Mouse (Mus musculus): ENCODE measurements at regions not wholly inside any gene's neighbourhood (a gene's known extent, or its start where the extent isn't known, plus 50 kb on each side); places are given as distances from the start of the nearest gene placed in this dataset.

GRCm38 (mm10) chr13:107944831-107945230 lies 99.4 kb upstream of the Smim15 start:
- Histone ChIP-seq H3K4me3 (no peak overlapping the region), H3K27me3 (replicated peaks; ENCODE audit: low read depth, poor library complexity, severe bottlenecking) (0 out of 2 replicates have a peak, but pooled peaks cover 5% of the 10 kb centered on the region), H3K27ac (replicated peaks) (peak overlapping the region; percentile 63; the same call in 1 of the 2 replicates), H3K9me3 (no peaks in the 10 kb centered on the region), H3K4me1 (peaks cover 28% of the 10 kb centered on the region), H3K36me3 (replicated peaks) (no peaks in the 10 kb centered on the region)
- DNase-seq (ENCODE audit: low spot score) = no peak
- WGBS = 74% methylated on average over 10 of the region's 10 CpGs

GRCm38 (mm10) chr13:107942979-107943378 lies 101.3 kb upstream of the Smim15 start:
- WGBS = 91% methylated on average over 4 of the region's 4 CpGs
- 0 out of 2 replicates have a peak, but pooled peaks cover 5% of the 10 kb centered on the region for H3K27me3 ChIP-seq (replicated peaks; ENCODE audit: low read depth, poor library complexity, severe bottlenecking)

GRCm38 (mm10) chr13:107942297-107942962 lies 101.8 kb upstream of the Smim15 start:
- Histone ChIP-seq H3K27me3 (replicated peaks; ENCODE audit: low read depth, poor library complexity, severe bottlenecking) (0 out of 2 replicates have a peak, but pooled peaks cover 5% of the 10 kb centered on the region), H3K27ac (replicated peaks) (no peak overlapping the region), H3K4me3 (no peak overlapping the region), H3K9me3 (no peaks in the 10 kb centered on the region), H3K36me3 (replicated peaks) (no peaks in the 10 kb centered on the region), H3K4me1 (peaks cover 28% of the 10 kb centered on the region)
- peak; percentile 51 for DNase-seq (ENCODE audit: low spot score)
- 47% methylated on average over 11 of the region's 11 CpGs for WGBS

More at GRCm38 (mm10) chr13:107942979-107943378, 101.3 kb upstream of the Smim15 start:
- peaks cover 28% of the 10 kb centered on the region for H3K4me1 ChIP-seq
- no peak overlapping the region for H3K27ac ChIP-seq (replicated peaks)
- no peaks in the 10 kb centered on the region for H3K9me3 ChIP-seq
- no peak for DNase-seq (ENCODE audit: low spot score)
- no peak overlapping the region for H3K4me3 ChIP-seq
- H3K36me3 ChIP-seq (replicated peaks) = no peaks in the 10 kb centered on the region

GRCm38 (mm10) chr13:107939916-107940646 lies 104.2 kb upstream of the Smim15 start:
- Histone ChIP-seq H3K4me1 (peaks cover 18% of the 10 kb centered on the region), H3K36me3 (replicated peaks) (no peaks in the 10 kb centered on the region), H3K4me3 (no peak overlapping the region), H3K27me3 (replicated peaks; ENCODE audit: low read depth, poor library complexity, severe bottlenecking) (0 out of 2 replicates have a peak, but pooled peaks cover 5% of the 10 kb centered on the region), H3K9me3 (no peaks in the 10 kb centered on the region), H3K27ac (replicated peaks) (no peak overlapping the region)
- WGBS = 73% methylated on average over 15 of the region's 15 CpGs
- DNase-seq (ENCODE audit: low spot score) = no peak

DNA sequence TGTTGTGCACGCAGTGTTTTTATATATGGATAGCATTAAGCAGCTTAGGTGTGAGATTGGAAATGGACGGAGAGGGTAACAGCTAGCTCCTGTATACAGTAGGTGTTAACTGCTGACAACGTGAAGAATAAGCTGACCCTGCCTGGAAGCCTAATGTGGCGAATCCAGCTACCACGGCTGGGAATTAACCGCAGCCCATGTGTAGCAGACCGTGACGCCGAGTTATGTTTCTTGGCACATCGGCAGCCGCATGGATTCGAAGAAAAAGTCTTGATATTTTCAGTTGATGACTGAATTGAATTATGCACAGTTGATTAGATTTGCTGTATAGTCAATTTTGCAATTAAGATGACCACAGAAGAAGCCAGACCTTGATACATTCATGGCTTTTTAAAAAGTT lies 108.6 kb upstream of the Smim15 start:
- Histone ChIP-seq H3K27me3 (replicated peaks; ENCODE audit: low read depth, poor library complexity, severe bottlenecking) (peaks cover 18% of the 10 kb centered on the region; the same call in 1 of the 2 replicates), H3K9me3 (no peaks in the 10 kb centered on the region), H3K4me1 (peaks cover 29% of the 10 kb centered on the region), H3K27ac (replicated peaks) (no peak overlapping the region), H3K4me3 (no peak overlapping the region), H3K36me3 (replicated peaks) (no peaks in the 10 kb centered on the region)
- 84% methylated on average over 12 of the region's 12 CpGs for WGBS
- DNase-seq (ENCODE audit: low spot score) = no peak

DNA sequence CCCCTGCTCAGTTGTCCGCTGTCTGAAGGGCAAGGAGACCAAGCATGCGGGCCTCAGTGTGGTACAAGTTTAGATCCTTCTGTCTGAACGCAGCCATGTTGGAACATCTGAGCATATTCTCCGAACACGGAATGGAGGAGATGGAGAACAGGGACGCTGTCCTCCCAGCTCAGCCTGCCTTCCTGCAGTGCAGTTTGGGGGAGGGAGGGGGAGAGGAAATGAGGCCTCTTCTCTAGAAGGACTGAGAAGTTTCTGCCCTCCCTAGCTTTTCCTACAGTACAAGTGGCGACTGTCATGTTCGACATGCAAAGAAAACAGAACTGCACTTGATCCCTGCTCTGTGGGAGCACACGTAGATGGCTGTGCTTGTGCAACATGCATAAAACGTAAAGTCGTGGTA lies 109.6 kb upstream of the Smim15 start:
- Histone ChIP-seq H3K4me3 (no peak overlapping the region), H3K4me1 (peaks cover 33% of the 10 kb centered on the region), H3K27me3 (replicated peaks; ENCODE audit: low read depth, poor library complexity, severe bottlenecking) (peaks cover 18% of the 10 kb centered on the region; the same call in 1 of the 2 replicates), H3K9me3 (no peaks in the 10 kb centered on the region), H3K36me3 (replicated peaks) (no peaks in the 10 kb centered on the region), H3K27ac (replicated peaks) (0 out of 2 replicates have a peak overlapping the region, but pooled peaks have one; percentile 7)
- WGBS = 53% methylated on average over 11 of the region's 11 CpGs
- DNase-seq (ENCODE audit: low spot score) = no peak

- Histone ChIP-seq H3K4me1 (peaks cover 35% of the 10 kb centered on the region), H3K27ac (replicated peaks) (no peak overlapping the region), H3K36me3 (replicated peaks) (no peaks in the 10 kb centered on the region), H3K4me3 (0 out of 2 replicates have a peak overlapping the region, but pooled peaks have one; percentile 2), H3K27me3 (replicated peaks; ENCODE audit: low read depth, poor library complexity, severe bottlenecking) (peaks cover 18% of the 10 kb centered on the region; the same call in 1 of the 2 replicates), H3K9me3 (no peaks in the 10 kb centered on the region)
- WGBS = 49% methylated on average over 17 of the region's 17 CpGs
- DNase-seq (ENCODE audit: low spot score) = peak; percentile 32
Observed at GRCm38 (mm10) chr13:107933598-107934571, 110.4 kb upstream of the Smim15 start.

DNA sequence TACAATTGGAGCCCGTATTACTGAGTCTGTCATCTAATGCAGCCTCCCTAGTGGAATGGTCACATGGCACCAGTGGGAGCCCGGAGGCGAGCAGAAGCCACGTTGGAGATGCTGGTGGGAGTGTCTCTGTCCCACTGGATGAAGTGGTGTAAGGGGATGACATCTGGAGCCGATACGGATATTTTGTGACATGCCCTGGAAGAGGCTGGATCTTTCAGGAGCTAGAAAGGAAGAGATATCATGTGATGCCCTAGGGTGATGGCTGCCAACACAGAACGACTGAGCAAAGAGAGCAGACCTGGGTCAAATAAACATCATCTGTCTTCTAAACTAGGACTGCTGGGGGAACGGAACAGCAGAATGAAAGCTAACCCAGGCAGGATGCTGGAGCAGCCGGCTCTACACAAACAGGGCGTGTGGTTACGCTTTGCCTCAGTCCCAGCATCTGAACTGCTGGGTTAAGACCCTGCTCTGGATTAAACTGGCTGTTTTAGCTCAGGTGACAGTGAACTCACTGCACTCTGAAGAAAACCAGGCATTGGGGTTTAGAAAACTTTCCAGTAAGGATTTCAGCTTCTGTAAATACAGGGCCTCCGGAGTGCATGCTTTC lies 111.7 kb upstream of the Smim15 start:
- H3K27ac ChIP-seq (replicated peaks) = no peak overlapping the region; the same call in 1 of the 2 replicates
- H3K27me3 ChIP-seq (replicated peaks; ENCODE audit: low read depth, poor library complexity, severe bottlenecking) = peaks cover 18% of the 10 kb centered on the region; the same call in 1 of the 2 replicates
- H3K4me3 ChIP-seq = no peak overlapping the region
- DNase-seq (ENCODE audit: low spot score) = peak; percentile 34
- peaks cover 35% of the 10 kb centered on the region for H3K4me1 ChIP-seq
- H3K36me3 ChIP-seq (replicated peaks) = no peaks in the 10 kb centered on the region
- WGBS = 46% methylated on average over 12 of the region's 12 CpGs
- no peaks in the 10 kb centered on the region for H3K9me3 ChIP-seq

- Histone ChIP-seq H3K36me3 (replicated peaks) (no peaks in the 10 kb centered on the region), H3K4me1 (peaks cover 35% of the 10 kb centered on the region), H3K4me3 (no peak overlapping the region), H3K9me3 (no peaks in the 10 kb centered on the region), H3K27me3 (replicated peaks; ENCODE audit: low read depth, poor library complexity, severe bottlenecking) (peaks cover 18% of the 10 kb centered on the region; the same call in 1 of the 2 replicates), H3K27ac (replicated peaks) (no peak overlapping the region)
- WGBS = 87% methylated on average over 7 of the region's 7 CpGs
- no peak for DNase-seq (ENCODE audit: low spot score)
Observed at GRCm38 (mm10) chr13:107931216-107931615, 113.0 kb upstream of the Smim15 start.

- WGBS = 87% methylated on average over 10 of the region's 10 CpGs
- Histone ChIP-seq H3K4me3 (no peak overlapping the region), H3K9me3 (no peaks in the 10 kb centered on the region), H3K4me1 (peaks cover 30% of the 10 kb centered on the region), H3K36me3 (replicated peaks) (no peaks in the 10 kb centered on the region), H3K27ac (replicated peaks) (no peak overlapping the region; the same call in 1 of the 2 replicates), H3K27me3 (replicated peaks; ENCODE audit: low read depth, poor library complexity, severe bottlenecking) (0 out of 2 replicates have a peak, but pooled peaks cover 5% of the 10 kb centered on the region)
- DNase-seq (ENCODE audit: low spot score) = no peak
Observed at GRCm38 (mm10) chr13:107927499-107928215, 116.6 kb upstream of the Smim15 start.

GRCm38 (mm10) chr13:107925470-107925869 lies 118.8 kb upstream of the Smim15 start:
- DNase-seq (ENCODE audit: low spot score) = no peak
- WGBS = 54% methylated on average over 8 of the region's 8 CpGs
- no peaks in the 10 kb centered on the region for H3K27me3 ChIP-seq (replicated peaks; ENCODE audit: low read depth, poor library complexity, severe bottlenecking)
- H3K27ac ChIP-seq (replicated peaks) = no peak overlapping the region
- H3K4me3 ChIP-seq = no peak overlapping the region
- no peaks in the 10 kb centered on the region for H3K36me3 ChIP-seq (replicated peaks)
- peaks cover 23% of the 10 kb centered on the region for H3K4me1 ChIP-seq
- H3K9me3 ChIP-seq = no peaks in the 10 kb centered on the region
